Mouse (Mus musculus) G1E (cell line): ENCODE data around the gene Ptrh2. TPM values are rescaled to one million over a fixed set of nuclear protein-coding genes. Genes with fewer than 3 reads are reported as not detected.

Experiments used
- ATAC-seq: 2 replicates; pipeline ENCODE4 v1.8.0; 2016; ENCODE audit warnings: mild to moderate bottlenecking; ENCODE audit not compliant: insufficient number of reproducible peaks, poor library complexity, low FRiP score, severe bottlenecking; ENCODE audit errors: extremely low read depth
- DNase-seq: peaks from one replicate; pipeline ENCODE4 v3.0.0; 2012; ENCODE audit warnings: low spot score
- H3K27me3 ChIP-seq: 2 replicates; pipeline ENCODE4 v1.6.1; 2012; ENCODE audit warnings: mild to moderate bottlenecking, low read length, inconsistent platforms; ENCODE audit not compliant: insufficient read depth
- H3K36me3 ChIP-seq: replicated peaks from 2 replicates; pipeline ENCODE3; 2012; ENCODE audit warnings: mild to moderate bottlenecking, inconsistent platforms
- H3K4me1 ChIP-seq: 2 replicates; pipeline ENCODE4 v1.6.1; 2012; ENCODE audit warnings: low read depth, low read length, inconsistent platforms, mixed read lengths; ENCODE audit not compliant: insufficient read depth
- H3K4me3 ChIP-seq: 2 replicates; pipeline ENCODE4 v1.5.1; 2012; ENCODE audit warnings: low read depth, mild to moderate bottlenecking, inconsistent platforms, low read length, moderate library complexity, mixed read lengths
- H3K9me3 ChIP-seq: replicated peaks from 2 replicates; pipeline ENCODE4 v1.6.1; 2012; ENCODE audit warnings: inconsistent platforms
- CTCF ChIP-seq: IDR thresholded peaks from 2 replicates; pipeline ENCODE4 v1.5.1; 2012; ENCODE audit warnings: low read depth, low read length, inconsistent platforms, mixed read lengths
- GATA1 ChIP-seq: IDR thresholded peaks from 2 replicates; pipeline ENCODE4 v1.6.1; 2012; ENCODE audit warnings: borderline replicate concordance, low read length, inconsistent platforms, mixed read lengths
- GATA2 ChIP-seq: IDR thresholded peaks from 2 replicates; pipeline ENCODE4 v1.6.1; 2012; ENCODE audit warnings: low read depth, low read length, inconsistent platforms, borderline replicate concordance
- POLR2AphosphoS5 ChIP-seq: IDR thresholded peaks from 2 replicates; pipeline ENCODE4 v1.6.1; 2012; ENCODE audit warnings: low read depth, low read length, inconsistent platforms; ENCODE audit not compliant: insufficient replicate concordance
- TAL1 ChIP-seq: conservative IDR thresholded peaks from 2 replicates; pipeline ENCODE4 v1.6.1; 2012; ENCODE audit warnings: low read depth, low read length, inconsistent platforms, mixed read lengths
- polyA plus RNA-seq: library from polyadenylated mRNA; stranded (reverse); fragments of >175 nt; gene quantifications from 2 replicates; pipeline ENCODE4 v1.2.3, GENCODE M21; 2012
- total RNA-seq, 2 experiments: library from RNA; stranded (forward) in 1 of 2; stranded (reverse) in 1 of 2; fragments of 200-1000 nt in 1 of 2; fragments of >200 nt in 1 of 2; fragmentation: Nextera tagmentation in 1 of 2; gene quantifications; 2 replicates each; pipeline ENCODE4 v1.2.3; 2014 to 2017

The Ptrh2 gene
- total and polyA plus RNA-seq, 3 experiments: 1.7 to 41.0 (median 29.6) TPM

DNA sequence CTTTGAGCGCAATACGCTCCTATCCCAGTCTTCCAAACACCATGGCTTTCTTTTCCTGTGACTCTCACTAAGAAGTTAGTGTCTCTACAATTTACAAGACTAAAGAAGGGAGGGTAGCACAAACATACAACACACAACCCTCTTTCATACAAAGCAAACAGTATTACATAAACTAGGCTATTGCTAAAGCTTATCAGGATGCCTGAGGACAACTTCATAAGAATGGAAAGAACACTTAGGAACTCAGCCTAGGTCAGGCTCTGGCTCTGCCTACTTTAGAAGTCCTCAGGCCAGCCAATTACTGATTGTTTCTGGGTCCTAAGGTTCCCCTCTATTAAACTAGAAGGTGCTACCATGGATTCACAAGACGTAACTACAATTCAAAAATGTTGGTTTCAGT is 3.1 kb upstream of the Ptrh2 start:
- Histone ChIP-seq H3K27me3 (no peaks in the 10 kb centered on the region), H3K4me1 (peaks cover 47% of the 10 kb centered on the region), H3K9me3 (no peaks in the 10 kb centered on the region), H3K36me3 (peaks cover 41% of the 10 kb centered on the region), H3K4me3 (no peak overlapping the region)
- TF ChIP-seq GATA2 (no peak), CTCF (no peak), POLR2AphosphoS5 (no peak), GATA1 (no peak), TAL1 (no peak)
- ATAC-seq (no peak), DNase-seq (no peak)

DNA sequence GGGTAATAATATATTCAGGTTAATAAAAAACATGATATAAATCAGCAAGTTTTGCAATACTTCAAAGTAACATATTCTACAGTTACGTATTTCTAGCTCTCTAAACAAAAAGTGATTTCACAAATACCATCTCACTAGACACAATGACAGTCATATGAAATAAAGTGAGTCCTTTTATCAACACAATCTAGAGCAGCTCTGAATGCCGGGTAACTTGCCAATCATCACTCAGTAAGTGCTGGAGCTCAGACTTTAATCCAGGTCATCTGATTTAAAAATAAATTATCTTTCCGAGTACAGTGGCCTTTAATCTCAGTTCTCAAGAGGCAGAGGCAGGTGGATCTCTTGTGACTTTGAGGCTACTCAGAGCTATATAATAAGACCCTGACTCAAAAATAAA is 2.4 kb upstream of the Ptrh2 start:
- no peak for ATAC-seq
- peaks cover 38% of the 10 kb centered on the region for H3K36me3 ChIP-seq
- DNase-seq: no peak
- no peak overlapping the region for H3K4me3 ChIP-seq
- H3K4me1 ChIP-seq: peaks cover 46% of the 10 kb centered on the region
- TF ChIP-seq POLR2AphosphoS5 (no peak), GATA2 (no peak), GATA1 (no peak), TAL1 (no peak), CTCF (no peak)
- no peaks in the 10 kb centered on the region for H3K27me3 ChIP-seq
- H3K9me3 ChIP-seq: no peaks in the 10 kb centered on the region

DNA sequence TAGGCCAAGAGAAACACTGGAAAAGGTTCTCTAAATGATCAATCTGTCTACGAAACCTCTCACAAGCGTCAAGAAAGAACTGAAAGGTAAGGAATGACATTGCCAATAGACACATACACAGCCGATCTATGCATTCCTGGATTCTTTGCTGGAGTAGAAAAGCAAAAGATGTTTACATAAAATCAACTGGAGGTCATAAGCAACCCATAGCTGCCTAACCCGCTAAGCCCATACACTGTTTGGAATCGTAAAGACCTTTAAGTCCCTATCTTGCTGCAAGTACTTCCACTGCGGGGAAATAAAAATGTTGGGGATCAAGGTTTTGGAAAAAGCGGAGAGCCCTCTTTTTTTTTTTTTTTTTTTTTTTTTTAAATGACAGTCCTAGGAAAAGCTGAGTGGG is 924 bp upstream of the Ptrh2 start:
- H3K9me3 ChIP-seq: no peaks in the 10 kb centered on the region
- H3K36me3 ChIP-seq: peaks cover 37% of the 10 kb centered on the region
- TF ChIP-seq POLR2AphosphoS5: no peak
- TF ChIP-seq GATA2: no peak
- no peak for TF ChIP-seq CTCF
- TF ChIP-seq TAL1: no peak
- TF ChIP-seq GATA1: no peak
- no peaks in the 10 kb centered on the region for H3K27me3 ChIP-seq
- H3K4me1 ChIP-seq: peaks cover 55% of the 10 kb centered on the region
- ATAC-seq: no peak
- peak overlapping the region; percentile 84 for H3K4me3 ChIP-seq
- no peak for DNase-seq

DNA sequence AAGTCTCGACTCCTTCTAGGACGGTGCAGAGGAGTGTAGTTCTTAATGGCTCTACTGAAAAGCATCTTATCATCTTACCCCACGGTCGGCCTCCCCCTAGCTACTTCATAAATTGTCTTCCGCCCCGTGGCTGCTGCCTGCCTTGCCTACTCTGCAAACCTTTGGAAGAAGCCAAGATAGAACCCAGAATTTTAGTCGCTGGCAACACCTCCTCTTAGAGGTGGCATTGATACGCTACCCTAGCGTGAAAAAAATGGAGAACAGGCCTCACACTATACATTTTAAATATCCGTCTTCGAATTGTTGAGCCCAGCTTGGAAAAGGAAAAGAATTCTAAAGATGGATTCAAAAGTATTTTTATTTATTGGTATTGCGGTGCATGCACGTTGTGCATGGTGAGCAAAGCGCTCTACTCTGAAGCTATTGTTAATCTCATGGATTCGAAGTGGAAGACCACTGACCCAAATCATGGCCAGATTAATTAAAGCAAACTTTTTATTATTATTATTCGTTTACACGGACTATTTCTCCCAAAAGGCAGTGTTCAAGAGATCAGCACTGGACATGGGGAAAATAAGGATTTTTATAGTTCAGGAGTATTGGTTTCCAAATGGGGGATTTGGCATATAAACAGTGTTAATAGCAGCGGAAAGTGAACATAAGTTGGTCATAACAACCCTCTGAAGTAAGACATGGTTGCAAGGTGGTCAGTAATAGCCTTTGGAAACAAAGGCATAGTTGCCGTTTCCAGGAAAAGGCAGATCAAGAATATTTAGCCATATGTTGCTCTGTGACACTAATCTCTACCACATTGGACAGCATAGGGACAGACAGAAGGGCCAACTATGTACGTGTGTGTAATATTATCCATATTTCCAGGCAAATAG is 584 bp downstream of the Ptrh2 start:
- TF ChIP-seq TAL1 (no peak), CTCF (no peak), POLR2AphosphoS5 (no peak), GATA1 (no peak), GATA2 (no peak)
- H3K36me3 ChIP-seq: peaks cover 44% of the 10 kb centered on the region
- peaks cover 51% of the 10 kb centered on the region for H3K4me1 ChIP-seq
- H3K9me3 ChIP-seq: no peaks in the 10 kb centered on the region
- DNase-seq (no peak), ATAC-seq (no peak)
- peak overlapping the region; percentile 84 for H3K4me3 ChIP-seq
- H3K27me3 ChIP-seq: no peaks in the 10 kb centered on the region

DNA sequence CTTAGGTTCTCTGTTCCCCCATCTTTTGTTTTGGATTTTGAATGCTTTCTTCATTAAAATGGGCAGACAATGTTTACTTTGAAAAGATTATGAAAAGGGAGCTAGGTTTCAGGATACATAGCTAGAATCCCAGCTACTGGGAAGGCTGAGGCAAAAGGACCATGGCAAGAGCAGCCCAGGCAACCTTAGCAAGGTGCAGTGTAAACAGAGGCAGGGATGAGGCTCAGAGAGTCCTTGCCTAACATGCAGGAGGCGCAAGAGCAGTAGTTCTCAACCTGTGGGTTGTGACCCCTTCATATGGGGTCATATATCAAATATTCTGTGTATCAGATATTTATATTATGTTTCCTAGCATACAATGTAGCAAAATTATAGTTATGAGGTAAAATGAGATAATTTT is 1.6 kb downstream of the Ptrh2 start:
- TF ChIP-seq POLR2AphosphoS5 (no peak), CTCF (no peak), GATA2 (no peak)
- H3K9me3 ChIP-seq: no peaks in the 10 kb centered on the region
- no peaks in the 10 kb centered on the region for H3K27me3 ChIP-seq
- H3K4me1 ChIP-seq: peaks cover 50% of the 10 kb centered on the region
- DNase-seq (no peak), ATAC-seq (no peak)
- peaks cover 47% of the 10 kb centered on the region for H3K36me3 ChIP-seq
- H3K4me3 ChIP-seq: peak overlapping the region; percentile 84

DNA sequence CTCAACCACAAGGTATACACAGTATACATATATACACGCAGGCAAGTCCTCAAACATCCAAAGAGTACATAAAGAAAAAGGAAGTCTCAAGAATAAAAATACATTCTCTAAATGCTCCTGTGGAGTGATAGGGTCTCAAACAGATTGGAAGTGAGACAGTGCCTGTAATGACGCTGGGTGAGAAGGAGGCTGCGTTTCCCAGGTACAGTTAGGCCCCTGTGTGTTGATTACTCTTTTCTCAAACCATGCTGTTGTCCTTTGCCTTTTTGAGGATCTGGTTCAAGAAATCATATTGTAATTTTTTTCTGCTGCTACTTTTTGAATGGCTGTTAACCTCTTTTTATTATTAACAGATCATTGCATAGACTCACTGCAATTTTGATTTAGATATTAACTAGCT is 6.6 kb downstream of the Ptrh2 start:
- Histone ChIP-seq H3K36me3 (peaks cover 90% of the 10 kb centered on the region), H3K4me1 (peaks cover 30% of the 10 kb centered on the region), H3K4me3 (no peak overlapping the region), H3K9me3 (no peaks in the 10 kb centered on the region), H3K27me3 (no peaks in the 10 kb centered on the region)
- ATAC-seq: no peak
- TF ChIP-seq GATA2 (no peak), TAL1 (no peak), POLR2AphosphoS5 (no peak), CTCF (no peak), GATA1 (no peak)
- no peak for DNase-seq

DNA sequence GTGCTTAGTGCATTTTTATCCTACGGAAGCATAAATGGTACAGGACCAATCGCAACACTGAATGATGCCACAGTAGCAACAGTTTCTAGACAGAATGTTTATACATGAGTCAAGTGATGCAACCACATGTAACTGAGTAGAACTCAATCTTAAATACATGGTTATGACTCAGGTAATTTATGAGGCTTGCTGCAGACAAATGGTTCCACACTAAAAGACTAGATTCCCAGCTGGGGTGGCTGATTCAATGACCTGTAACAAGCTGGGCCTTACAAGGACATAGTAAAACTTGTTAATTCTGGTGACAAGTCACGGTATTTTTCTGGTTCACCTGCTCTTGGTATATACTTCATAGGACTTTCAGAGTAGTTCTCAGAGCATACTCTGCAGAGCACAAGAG is 7.7 kb downstream of the Ptrh2 start:
- Histone ChIP-seq H3K27me3 (no peaks in the 10 kb centered on the region), H3K9me3 (no peaks in the 10 kb centered on the region), H3K4me1 (peaks cover 29% of the 10 kb centered on the region), H3K4me3 (no peak overlapping the region), H3K36me3 (peaks cover 91% of the 10 kb centered on the region)
- DNase-seq: no peak
- no peak for ATAC-seq
- no peak for TF ChIP-seq POLR2AphosphoS5
- no peak for TF ChIP-seq CTCF
- TF ChIP-seq TAL1: no peak
- TF ChIP-seq GATA2: no peak
- TF ChIP-seq GATA1: no peak
